Comparison of ENCODE assay signal across 12 mouse cellular contexts in genomic region chr14:75063936-75064335, GRCm38 (mm10).
"Had no signal": no experiment of that assay in that cellular context is flagged by ENCODE, and none has a peak within 500 bp of the region (broad histone marks: within the 10 kb centered on the region; RNA-seq: fewer than 3 reads in every experiment).

No protein-coding gene starts in this region.

- DNase-seq: gastrocnemius, postnatal 14 days; gastrocnemius, postnatal 36 days; heart, adult 18-20 months; heart, postnatal 14 days; heart, postnatal 36 days; kidney, adult 11 months; kidney, adult 2 months; kidney, adult 9 months; kidney, postnatal 14 days; kidney, postnatal 36 days; layer of hippocampus, adult 9-11 months; liver, embryonic 13.5 days had no signal
